Mouse (Mus musculus) lung, postnatal 10 days (tissue): ENCODE data around the gene Nod2.

Experiments
- DNase-seq: peaks from one replicate; pipeline ENCODE4 v3.0.0; 2021

Nod2 gene

DNA sequence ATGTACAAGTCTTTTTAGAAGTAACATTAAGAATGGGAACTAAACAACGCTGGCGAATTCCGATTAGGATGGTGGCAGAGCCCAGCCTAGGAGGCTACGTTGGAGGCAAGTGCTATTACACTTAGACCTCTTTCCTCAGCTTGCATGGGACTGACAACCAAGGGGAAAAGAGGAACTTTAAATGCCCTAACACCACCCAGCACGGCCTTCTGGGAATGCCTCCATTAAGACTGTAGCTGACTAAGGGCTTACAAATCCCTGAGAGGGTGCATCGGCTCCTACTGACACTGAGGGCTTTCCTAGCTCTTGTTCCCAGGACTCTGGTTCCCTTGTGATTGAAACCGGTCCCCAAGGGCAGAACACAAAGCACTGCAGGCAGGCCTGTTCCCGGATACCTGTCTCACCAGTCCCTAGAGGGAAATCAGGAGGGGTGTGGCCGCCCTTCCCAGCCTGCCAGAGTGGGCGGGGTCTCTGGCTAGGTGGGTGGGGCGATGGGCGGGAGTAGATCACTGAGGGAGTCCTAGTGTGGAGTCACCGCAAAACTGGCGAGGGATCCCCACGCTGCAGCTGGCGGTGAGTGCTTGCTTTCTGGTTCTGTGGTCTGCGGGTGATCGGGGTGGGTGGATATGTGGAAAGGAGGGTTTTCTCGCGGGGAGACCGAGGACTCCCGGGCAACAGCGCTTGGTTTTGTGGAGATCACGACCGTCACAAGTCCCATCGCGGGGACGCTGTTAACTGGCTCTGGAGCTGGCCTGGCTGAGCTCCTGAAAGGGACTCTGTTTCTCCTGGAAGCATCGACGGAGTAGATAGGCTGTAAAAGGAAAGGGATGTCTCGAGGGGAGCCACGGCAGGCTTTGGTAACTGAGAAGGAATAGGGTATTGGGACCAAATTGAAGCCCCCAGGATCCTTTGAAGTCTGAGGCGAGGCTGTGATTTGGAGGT lies at the start of gene Nod2:
Gene Nod2, plus strand, starts transcription at position 479 of the 942 bp plus-strand sequence.
- DNase-seq, result peak; percentile 92

- peak; percentile 35 for DNase-seq
Measured at GRCm38 (mm10) chr8:88598578-88598977, 48.5 kb upstream of the Nod2 start.

GRCm38 (mm10) chr8:88599491-88599890 lies 47.6 kb upstream of the Nod2 start:
- no peak for DNase-seq

DNA sequence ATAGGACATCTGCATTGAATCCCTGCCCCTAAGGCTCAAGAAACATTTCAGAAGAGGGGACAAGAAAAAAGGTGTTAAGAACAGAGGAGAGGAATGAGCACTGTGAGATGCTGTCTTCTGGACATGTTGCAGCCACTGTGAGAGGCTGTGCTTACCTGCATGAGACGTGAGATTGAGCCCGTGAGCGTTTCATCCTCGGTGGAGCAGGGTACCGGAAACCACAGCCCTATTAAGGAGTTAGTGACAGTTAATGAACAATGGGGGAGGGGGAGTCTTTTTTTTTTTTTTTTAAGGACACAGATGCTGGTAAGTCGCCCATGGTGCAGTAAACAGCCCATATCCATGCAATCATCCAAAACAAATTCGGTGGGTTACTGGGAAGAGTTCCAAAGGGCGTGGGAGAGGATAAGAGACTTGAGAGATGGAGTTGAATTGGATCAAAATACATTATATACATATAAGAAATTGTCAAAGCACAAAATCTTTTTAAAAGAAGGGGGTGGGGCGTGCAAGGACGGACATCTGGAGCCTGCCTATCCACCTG lies 43.6 kb upstream of the Nod2 start:
- peak; percentile 19 for DNase-seq

DNA sequence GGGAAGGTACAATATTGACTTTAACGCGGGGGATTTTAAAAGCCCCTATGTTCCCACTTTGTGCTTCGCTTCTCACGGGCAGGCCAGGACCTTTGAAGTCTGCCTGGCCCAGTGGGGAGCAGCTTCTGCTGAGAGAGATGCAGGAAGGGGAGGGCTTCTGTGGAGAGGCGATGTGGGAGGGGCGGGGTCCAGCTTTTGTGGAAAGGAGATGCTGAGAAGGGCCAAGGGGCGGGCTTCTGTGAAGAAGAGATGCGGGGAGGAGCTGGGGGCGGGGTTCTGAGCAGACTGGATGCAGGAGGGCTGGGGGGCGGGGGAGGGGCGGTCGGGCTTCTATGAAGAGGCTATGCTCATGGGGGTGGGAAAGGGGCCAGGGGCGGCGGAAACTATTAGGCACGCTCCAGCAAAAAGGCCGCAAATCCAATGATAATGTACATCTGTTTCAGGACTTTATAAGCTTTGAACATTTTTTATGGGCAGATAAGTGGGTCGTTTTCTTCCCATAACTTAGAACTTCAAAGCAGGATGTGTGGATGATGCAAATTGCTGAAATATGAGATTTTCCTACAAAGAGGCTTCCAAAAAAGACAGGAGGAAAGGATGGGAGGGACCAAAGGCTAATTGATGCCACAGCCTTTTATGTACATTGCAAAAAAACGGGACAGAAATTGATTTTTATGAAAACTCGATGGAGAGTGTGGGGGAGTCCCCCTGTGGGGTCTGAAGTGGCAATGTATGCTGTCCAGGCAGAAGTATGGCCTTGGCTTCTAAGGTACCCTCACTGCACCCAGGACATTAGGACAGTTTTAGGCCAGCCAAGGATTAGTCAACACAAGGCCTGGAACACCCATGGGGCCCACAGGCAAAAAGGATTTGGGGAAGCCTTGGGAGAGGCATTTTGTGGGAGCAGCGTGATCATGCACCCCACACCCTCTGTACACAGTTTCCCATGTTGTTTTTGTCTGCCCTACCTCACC lies 42.8 kb upstream of the Nod2 start:
- peak; percentile 94 for DNase-seq

DNA sequence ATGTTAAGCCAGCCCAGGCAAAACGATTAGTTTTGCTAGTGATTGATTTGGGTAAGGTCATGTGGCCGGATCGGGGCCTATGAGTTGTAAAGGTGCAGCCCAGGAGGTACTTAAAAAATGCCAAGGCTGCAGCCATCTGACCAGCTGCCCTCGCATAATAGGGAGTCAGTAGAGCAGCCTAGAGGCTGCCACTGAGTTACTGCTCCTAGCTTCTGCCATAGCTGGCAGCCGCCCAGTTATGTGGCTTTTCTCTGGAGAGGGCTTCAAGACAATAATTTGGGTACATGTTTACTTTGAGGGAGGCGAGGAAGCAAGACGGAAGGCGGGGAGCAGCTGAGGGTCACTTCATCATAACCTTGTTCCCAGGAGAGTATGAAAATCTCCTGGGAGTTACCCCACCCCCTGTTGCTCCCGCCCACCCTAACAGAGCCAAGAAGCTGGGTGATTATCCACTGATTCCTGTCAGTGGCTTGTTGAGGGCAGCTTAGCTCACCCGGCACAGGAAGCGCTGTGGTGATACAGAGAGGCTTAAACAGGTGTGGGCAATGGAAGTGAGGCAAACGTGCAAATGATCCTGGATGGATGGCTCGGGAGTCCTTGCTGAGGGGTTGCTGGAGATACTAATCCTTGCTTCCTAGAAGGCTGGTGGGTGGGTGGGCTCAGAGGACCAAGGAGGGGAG lies 41.6 kb upstream of the Nod2 start:
- DNase-seq, result peak; percentile 59

- no peak for DNase-seq
Measured at GRCm38 (mm10) chr8:88609036-88609435, 38.1 kb upstream of the Nod2 start.

- no peak for DNase-seq
Measured at GRCm38 (mm10) chr8:88610271-88610670, 36.8 kb upstream of the Nod2 start.

- DNase-seq, result peak; percentile 22
Measured at GRCm38 (mm10) chr8:88614981-88615380, 32.1 kb upstream of the Nod2 start.

- no peak for DNase-seq
Measured at GRCm38 (mm10) chr8:88618612-88619011, 28.5 kb upstream of the Nod2 start.

GRCm38 (mm10) chr8:88619513-88619912 lies 27.6 kb upstream of the Nod2 start:
- DNase-seq, result peak; percentile 22

DNA sequence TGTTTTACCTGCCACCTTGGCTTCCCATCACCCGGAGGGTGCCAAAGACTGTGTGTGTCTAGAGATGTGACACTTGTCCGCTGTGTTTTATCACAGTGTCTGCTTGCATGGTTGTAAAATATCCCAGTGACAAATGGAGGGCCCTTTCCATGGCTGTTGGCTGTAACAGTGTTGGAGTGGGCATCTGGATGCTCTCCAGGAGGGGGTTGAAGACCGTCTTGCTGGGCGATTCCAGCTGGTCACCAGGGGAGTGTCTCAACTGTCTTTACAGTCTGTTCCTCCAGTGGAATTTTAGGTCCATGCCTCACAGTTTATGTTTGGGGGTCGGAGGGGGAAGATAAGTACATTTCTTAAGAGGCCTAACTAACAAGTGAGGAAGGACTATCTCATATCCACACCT lies 26.2 kb upstream of the Nod2 start:
- DNase-seq, result no peak

DNA sequence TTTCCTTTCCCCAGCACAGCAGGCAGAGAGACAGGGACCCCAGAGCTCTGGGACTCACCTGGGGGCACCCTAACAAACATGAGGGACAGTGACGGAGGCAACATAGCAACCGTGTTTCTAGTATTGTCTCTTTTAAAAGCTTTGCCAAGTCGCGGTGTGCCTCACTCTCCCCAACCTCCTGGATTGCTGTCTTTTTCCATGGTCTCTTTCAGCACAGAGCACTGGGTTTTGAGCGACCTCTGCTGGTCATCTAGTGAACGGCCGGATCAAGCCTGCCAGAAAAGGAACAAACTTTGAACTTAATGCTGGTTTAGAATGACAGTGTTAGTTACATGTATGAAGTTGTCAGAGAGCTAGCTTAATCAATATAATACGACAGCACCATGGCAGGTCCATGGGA lies 25.7 kb upstream of the Nod2 start:
- DNase-seq, result peak; percentile 87

DNA sequence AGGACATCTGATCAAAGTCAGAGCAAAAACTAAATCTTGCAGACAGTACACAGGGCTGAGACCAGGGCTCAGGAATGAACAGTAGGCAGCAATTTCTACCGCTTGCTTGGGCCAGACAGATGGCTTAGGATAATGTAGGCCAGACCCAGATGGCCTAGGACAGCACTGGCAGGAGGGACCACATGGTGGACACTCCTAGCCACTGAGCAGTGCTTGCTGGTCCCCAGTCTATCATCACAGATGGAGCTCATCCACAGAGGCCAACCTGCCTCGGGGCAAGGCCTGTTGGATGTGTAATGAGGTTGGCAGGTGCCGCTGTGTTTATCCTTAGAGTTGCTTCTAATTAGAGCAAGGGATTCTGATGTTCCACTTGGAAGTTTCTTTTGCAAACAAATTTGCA lies 23.8 kb upstream of the Nod2 start:
- no peak for DNase-seq

- DNase-seq, result no peak
Measured at GRCm38 (mm10) chr8:88624276-88624675, 22.8 kb upstream of the Nod2 start.

DNA sequence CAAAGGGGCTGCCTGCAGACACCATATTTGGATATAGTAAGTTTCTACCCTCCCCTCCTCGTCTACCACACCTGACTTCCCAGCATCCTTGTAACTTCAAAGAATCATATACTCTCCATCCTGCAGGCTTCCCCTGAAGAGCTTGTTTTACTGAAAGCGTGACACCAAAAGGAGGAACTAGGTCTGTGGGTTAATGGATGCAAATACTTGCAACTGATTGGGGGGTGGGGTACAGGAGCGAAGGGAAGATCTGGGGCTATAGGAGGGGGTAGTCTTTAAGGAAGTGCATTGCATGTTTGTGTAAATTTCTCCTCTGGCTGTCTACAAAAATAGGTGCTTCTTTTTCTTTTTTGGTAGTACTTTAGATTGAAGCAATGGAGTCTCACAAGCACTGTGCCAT lies 20.7 kb upstream of the Nod2 start:
- DNase-seq, result no peak

GRCm38 (mm10) chr8:88626940-88627264 lies 20.2 kb upstream of the Nod2 start:
- DNase-seq, result no peak

DNA sequence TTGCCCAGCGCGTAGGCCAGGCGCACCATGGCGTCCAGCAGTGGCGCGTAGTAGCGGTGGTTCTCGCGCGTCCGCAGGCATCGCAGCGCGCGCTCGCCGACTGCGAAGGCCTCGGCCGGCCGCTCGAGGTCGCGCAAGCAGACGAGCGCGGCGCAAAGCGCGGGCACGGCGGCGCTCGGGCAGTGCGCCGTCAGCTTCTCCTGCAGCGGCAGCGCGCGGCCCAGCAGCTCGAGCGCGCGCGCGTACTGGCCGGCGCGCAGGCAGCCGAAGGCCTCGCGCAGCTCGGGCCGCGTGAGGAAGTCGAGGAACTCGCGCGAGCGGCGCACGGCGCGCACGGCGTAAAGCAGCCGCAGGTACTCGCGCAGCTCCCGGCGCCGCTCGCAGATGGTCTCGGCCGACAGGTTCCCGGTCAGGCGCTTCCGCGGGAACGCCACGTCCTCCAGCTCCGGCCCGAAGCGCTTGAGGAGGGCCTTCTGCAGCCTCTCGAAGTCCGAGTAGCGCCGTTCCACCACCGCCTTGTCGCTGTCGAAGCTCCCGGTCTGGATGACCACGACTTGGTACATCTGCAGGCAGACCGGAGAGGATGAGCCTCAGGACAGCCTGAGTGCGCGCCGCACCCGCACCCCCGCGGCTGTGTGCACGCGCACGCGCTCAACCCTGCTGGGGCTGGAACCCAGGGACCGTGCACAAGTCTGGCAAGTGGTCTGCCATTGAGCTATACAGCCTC lies 19.7 kb upstream of the Nod2 start:
- DNase-seq, result peak; percentile 84

DNA sequence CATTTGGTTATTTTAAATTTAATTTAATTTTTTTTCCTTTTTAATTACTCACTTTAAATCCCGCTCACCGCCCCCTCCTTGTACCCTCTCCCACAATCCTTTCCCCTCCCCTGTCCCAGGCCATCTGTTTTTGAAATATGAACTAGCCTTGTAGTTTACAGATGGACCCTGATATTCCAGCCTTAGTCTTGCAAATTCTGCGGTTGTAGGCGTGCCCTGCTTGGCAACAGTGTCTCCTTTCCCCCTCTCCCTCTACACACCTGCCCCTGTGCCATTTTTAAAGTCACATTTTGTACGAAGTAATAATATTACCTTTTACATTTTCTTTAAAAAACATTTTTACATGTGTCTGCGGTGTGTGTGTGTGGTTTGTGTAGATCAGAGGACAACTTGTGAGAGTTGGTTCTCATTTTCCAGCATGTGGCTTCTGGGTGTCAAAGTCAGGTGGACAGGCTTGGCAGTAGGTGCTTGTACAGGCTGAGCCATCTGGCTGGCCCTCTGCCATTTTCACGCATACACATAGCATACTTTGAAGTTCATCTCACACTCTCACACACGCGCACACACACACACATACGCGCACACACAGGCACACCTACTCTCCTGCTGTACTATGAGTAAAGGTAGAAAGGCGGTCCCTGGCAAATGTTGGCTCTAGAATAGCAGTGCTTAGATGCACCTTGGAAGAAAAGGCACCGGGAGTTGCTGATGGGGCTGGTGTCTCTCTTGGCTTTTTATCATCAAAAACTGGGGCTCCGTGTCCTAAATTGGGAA lies 18.9 kb upstream of the Nod2 start:
- no peak for DNase-seq

- DNase-seq, result peak; percentile 26
Measured at GRCm38 (mm10) chr8:88630225-88630624, 16.9 kb upstream of the Nod2 start.

DNA sequence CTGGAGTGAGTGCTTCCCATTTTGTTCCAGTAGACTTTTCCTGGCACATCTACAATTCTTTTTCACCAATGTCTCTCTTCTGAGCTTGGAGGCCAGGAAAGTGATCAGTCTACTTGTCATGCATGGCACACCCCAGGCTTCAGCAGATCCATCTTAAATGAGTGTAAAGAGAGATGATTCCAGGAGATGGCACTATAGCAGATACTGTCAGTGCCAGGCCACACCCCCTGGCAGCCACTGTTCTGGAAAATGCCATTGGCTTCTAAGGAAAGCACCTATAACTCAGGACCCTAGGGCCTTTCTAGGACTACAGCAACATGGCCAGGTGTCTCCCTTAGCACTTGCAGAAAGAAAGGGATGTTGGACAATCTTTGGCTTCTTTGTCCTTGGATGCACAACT lies 16.0 kb upstream of the Nod2 start:
- DNase-seq, result peak; percentile 64
